Mouse (Mus musculus): ENCODE measurements around the gene 9130019O22Rik.

9130019O22Rik gene

GRCm38 (mm10) chr7:127341356-127341755 lies 45.6 kb downstream of the 9130019O22Rik start:
- DNase-seq (ENCODE audit: low spot score) = no peak

DNA sequence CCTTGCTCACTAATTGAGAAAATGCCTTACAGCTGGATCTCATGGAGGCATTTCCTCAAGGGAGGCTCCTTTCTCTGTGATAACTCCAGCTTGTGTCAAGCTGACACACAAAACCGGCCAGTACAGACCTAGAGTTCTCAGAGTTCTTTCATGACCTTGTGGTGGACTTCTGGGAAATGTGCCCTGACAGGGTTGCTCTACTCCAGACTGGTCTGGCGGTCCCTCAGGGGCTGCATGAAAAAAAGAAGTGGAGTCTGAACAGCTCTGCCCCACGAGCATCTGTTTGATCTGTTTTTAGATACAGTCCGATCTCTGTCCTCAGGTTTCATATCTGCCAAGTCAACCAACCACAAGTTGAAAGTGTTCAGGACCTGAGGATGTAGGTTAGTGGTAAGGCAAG lies 49.3 kb downstream of the 9130019O22Rik start:
- no peak for DNase-seq (ENCODE audit: low spot score)

DNA sequence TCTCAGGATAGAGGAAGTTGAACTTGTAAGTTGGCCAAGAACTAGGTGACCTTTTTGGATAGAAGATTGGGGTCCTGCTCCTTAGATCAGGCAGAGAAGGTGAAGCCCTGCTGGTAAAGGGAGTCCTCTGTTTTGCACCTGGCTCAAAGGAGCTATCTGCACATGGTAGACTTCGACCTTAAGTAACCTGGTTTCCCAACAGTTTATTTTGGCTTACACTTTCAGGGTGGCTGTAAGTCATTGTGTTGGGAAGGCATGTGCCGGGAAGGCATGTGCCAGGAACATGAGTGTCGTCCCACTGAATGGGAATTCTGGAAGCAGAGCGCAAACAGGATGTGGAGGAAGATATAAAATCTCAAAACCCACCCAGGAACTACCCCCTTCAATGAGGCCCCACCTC lies 51.4 kb downstream of the 9130019O22Rik start:
- DNase-seq (ENCODE audit: low spot score) = no peak

DNA sequence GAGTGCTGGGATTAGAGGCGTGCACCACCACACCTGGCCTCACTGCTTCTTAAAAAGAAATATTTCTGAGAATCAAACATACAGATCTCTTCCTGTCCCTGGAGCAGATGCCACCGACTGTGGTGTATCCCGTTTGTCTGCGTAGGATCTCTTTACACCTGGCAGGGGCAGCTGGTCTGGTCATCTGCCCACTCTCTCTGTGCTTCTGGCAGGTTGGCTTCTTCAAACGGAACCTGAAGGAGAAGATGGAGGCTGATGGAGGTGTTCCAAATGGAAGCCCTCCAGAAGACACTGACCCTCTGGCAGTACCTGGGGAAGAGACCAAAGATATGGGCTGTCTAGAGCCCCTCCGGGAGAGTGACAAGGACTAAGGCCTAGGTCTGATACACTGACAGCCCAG lies 53.7 kb downstream of the 9130019O22Rik start:
- no peak for DNase-seq (ENCODE audit: low spot score)
